Mouse (Mus musculus) CH12.LX (cell line): ENCODE data around the gene Arhgef17. TPM values are rescaled to one million over a fixed set of nuclear protein-coding genes. Genes with fewer than 3 reads are reported as not detected.

Source experiments
- DNase-seq: peaks from one replicate; pipeline ENCODE4 v3.0.0-alpha.2; 2013; ENCODE audit errors: extremely low read depth
- H3K27ac ChIP-seq: 2 replicates; pipeline ENCODE4 v1.5.1; 2012; ENCODE audit warnings: low read depth, mild to moderate bottlenecking, control low read depth, moderate library complexity; ENCODE audit not compliant: insufficient read depth
- H3K27me3 ChIP-seq: replicated peaks from 2 replicates; pipeline ENCODE3; 2012; ENCODE audit warnings: inconsistent platforms
- H3K36me3 ChIP-seq, 2 experiments: replicated peaks in 1 of 2; 2 replicates each; pipeline versions ENCODE3 to v1.6.1; 2012; ENCODE audit warnings: inconsistent platforms in 1 of 2, low read length in 1 of 2, mild to moderate bottlenecking in 1 of 2, mixed read lengths in 1 of 2, moderate library complexity in 1 of 2; ENCODE audit not compliant: control insufficient read depth in 1 of 2, insufficient read depth in 1 of 2
- H3K4me1 ChIP-seq, 2 experiments: 2 replicates each; pipeline ENCODE4 v1.6.1; 2012; ENCODE audit warnings: inconsistent platforms in 1 of 2, moderate library complexity in 1 of 2; ENCODE audit not compliant: insufficient read depth in 2 of 2, control insufficient read depth in 1 of 2
- H3K4me2 ChIP-seq: 2 replicates; pipeline ENCODE4 v1.6.1; 2012; ENCODE audit warnings: low read depth, mild to moderate bottlenecking, control low read depth; ENCODE audit not compliant: poor library complexity, insufficient read depth, severe bottlenecking
- H3K4me3 ChIP-seq, 3 experiments: fragments of 150-350 bp in 1 of 3; sonication (generic) in 1 of 3; replicated peaks in 1 of 3; 2 replicates each; pipeline versions ENCODE3 to v1.5.1; 2011 to 2012; ENCODE audit warnings: low read depth in 2 of 3, low read length in 2 of 3, mild to moderate bottlenecking in 2 of 3, moderate library complexity in 2 of 3, control low read depth in 1 of 3, improper control_type of control experiment in 1 of 3, inconsistent platforms in 1 of 3, mixed read lengths in 1 of 3; ENCODE audit not compliant: poor library complexity in 1 of 3
- H3K79me2 ChIP-seq: replicated peaks from 2 replicates; pipeline ENCODE4 v1.6.1; 2012; ENCODE audit warnings: mild to moderate bottlenecking, moderate library complexity; ENCODE audit not compliant: control insufficient read depth, poor library complexity, insufficient read depth, severe bottlenecking; ENCODE audit errors: extremely low read depth
- H3K9ac ChIP-seq: 2 replicates; pipeline ENCODE4 v1.6.1; 2012; ENCODE audit warnings: low read depth, mild to moderate bottlenecking, control low read depth, moderate library complexity; ENCODE audit not compliant: insufficient read depth
- H3K9me3 ChIP-seq: replicated peaks from 2 replicates; pipeline ENCODE3; 2012; ENCODE audit warnings: low read length, inconsistent platforms, mixed read lengths
- CHD2 ChIP-seq: IDR thresholded peaks from 2 replicates; pipeline ENCODE4 v1.6.1; 2011; ENCODE audit warnings: low read length, improper control_type of control experiment
- ELF1 ChIP-seq: IDR thresholded peaks from 2 replicates; pipeline ENCODE4 v1.6.1; 2014; ENCODE audit warnings: low read depth, mild to moderate bottlenecking, inconsistent platforms, low read length, improper control_type of control experiment
- EP300 ChIP-seq: IDR thresholded peaks from 2 replicates; pipeline ENCODE4 v1.6.1; 2011; ENCODE audit warnings: low read length, improper control_type of control experiment
- ETS1 ChIP-seq: conservative IDR thresholded peaks from 2 replicates; pipeline ENCODE4 v1.6.1; 2012; ENCODE audit warnings: low read depth, mild to moderate bottlenecking, inconsistent platforms, low read length, improper control_type of control experiment, moderate library complexity
- HCFC1 ChIP-seq: IDR thresholded peaks from 2 replicates; pipeline ENCODE4 v1.6.1; 2012; ENCODE audit warnings: low read depth, mild to moderate bottlenecking, inconsistent platforms, low read length, improper control_type of control experiment
- IRF4 ChIP-seq: IDR thresholded peaks from 2 replicates; pipeline ENCODE4 v1.6.1; 2014; ENCODE audit warnings: low read depth, mild to moderate bottlenecking, inconsistent platforms, low read length, improper control_type of control experiment
- JUN ChIP-seq: IDR thresholded peaks from 2 replicates; pipeline ENCODE4 v1.6.1; 2011; ENCODE audit warnings: low read depth, mild to moderate bottlenecking, low read length, improper control_type of control experiment, moderate library complexity; ENCODE audit not compliant: insufficient read depth
- JUND ChIP-seq: conservative IDR thresholded peaks from 2 replicates; pipeline ENCODE4 v1.6.1; 2011; ENCODE audit warnings: low read depth, low read length, improper control_type of control experiment
- MAX ChIP-seq: IDR thresholded peaks from 2 replicates; pipeline ENCODE4 v1.6.1; 2011; ENCODE audit warnings: low read length, improper control_type of control experiment
- MAZ ChIP-seq: IDR thresholded peaks from 2 replicates; pipeline ENCODE4 v1.6.1; 2012; ENCODE audit warnings: low read depth, mild to moderate bottlenecking, inconsistent platforms, low read length, improper control_type of control experiment, moderate library complexity
- MEF2A ChIP-seq: IDR thresholded peaks from 2 replicates; pipeline ENCODE4 v1.6.1; 2014; ENCODE audit warnings: low read depth, mild to moderate bottlenecking, inconsistent platforms, low read length, improper control_type of control experiment, borderline replicate concordance
- MYC ChIP-seq: IDR thresholded peaks from 2 replicates; pipeline ENCODE4 v1.6.1; 2011; ENCODE audit warnings: low read depth, mild to moderate bottlenecking, improper control_type of control experiment, low read length
- NRF1 ChIP-seq: IDR thresholded peaks from 2 replicates; pipeline ENCODE4 v1.6.1; 2014; ENCODE audit warnings: low read depth, mild to moderate bottlenecking, inconsistent platforms, low read length, improper control_type of control experiment, moderate library complexity
- RAD21 ChIP-seq: IDR thresholded peaks from 2 replicates; pipeline ENCODE4 v1.6.1; 2011; ENCODE audit warnings: low read depth, mild to moderate bottlenecking, low read length, improper control_type of control experiment, moderate library complexity
- RCOR1 ChIP-seq: conservative IDR thresholded peaks from 2 replicates; pipeline ENCODE4 v1.6.1; 2012; ENCODE audit warnings: low read depth, mild to moderate bottlenecking, inconsistent platforms, low read length, improper control_type of control experiment
- UBTF ChIP-seq: IDR thresholded peaks from 2 replicates; pipeline ENCODE4 v1.6.1; 2012; ENCODE audit warnings: low read depth, mild to moderate bottlenecking, inconsistent platforms, low read length, improper control_type of control experiment, moderate library complexity
- USF1 ChIP-seq: IDR thresholded peaks from 2 replicates; pipeline ENCODE4 v1.6.1; 2014; ENCODE audit warnings: low read depth, mild to moderate bottlenecking, inconsistent platforms, low read length, improper control_type of control experiment
- USF2 ChIP-seq: conservative IDR thresholded peaks from 2 replicates; pipeline ENCODE4 v1.6.1; 2011; ENCODE audit warnings: low read depth, low read length, improper control_type of control experiment
- ZC3H11A ChIP-seq: IDR thresholded peaks from 2 replicates; pipeline ENCODE4 v1.6.1; 2012; ENCODE audit warnings: low read depth, mild to moderate bottlenecking, inconsistent platforms, low read length, improper control_type of control experiment
- ZKSCAN1 ChIP-seq: IDR thresholded peaks from 2 replicates; pipeline ENCODE4 v1.6.1; 2012; ENCODE audit warnings: low read depth, inconsistent platforms, low read length, improper control_type of control experiment, borderline replicate concordance
- ZNF384 ChIP-seq: IDR thresholded peaks from 2 replicates; pipeline ENCODE4 v1.6.1; 2012; ENCODE audit warnings: low read depth, low read length, improper control_type of control experiment, inconsistent platforms
- dilution Hi-C: fragments of 300-500 bp; cut with MboI; formaldehyde crosslinking; loops from 2 replicates; pipeline ENCODE4 v1.14.3; 2020; ENCODE audit warnings: low sequenced_read_pairs; ENCODE audit not compliant: extremely low pct_unique_long_range_greater_than_20kb, extremely low pct_ligation_motif_present
- in situ Hi-C: fragments of 300-500 bp; cut with MboI; formaldehyde crosslinking; loops from 3 replicates; pipeline ENCODE4 v1.14.3; 2019; ENCODE audit warnings: low sequenced_read_pairs, low pct_ligation_motif_present, low pct_unique_long_range_greater_than_20kb, mixed read lengths
- polyA plus RNA-seq: library from polyadenylated mRNA; unstranded; fragments of >175 nt; gene quantifications from 2 replicates; pipeline ENCODE4 v1.2.1, GENCODE M21; 2012; ENCODE audit warnings: low read depth; ENCODE audit not compliant: insufficient read length
- total RNA-seq, 2 experiments: library from RNA; depleted of rRNA; stranded (reverse); fragments of 300-350 nt in 1 of 2; fragments of >200 nt in 1 of 2; gene quantifications; 2 replicates each; pipeline ENCODE4 v1.2.3; 2012 to 2014

Gene Arhgef17
- total and polyA plus RNA-seq, 3 experiments, result 2.3 to 6.7 (median 5.6) TPM

DNA sequence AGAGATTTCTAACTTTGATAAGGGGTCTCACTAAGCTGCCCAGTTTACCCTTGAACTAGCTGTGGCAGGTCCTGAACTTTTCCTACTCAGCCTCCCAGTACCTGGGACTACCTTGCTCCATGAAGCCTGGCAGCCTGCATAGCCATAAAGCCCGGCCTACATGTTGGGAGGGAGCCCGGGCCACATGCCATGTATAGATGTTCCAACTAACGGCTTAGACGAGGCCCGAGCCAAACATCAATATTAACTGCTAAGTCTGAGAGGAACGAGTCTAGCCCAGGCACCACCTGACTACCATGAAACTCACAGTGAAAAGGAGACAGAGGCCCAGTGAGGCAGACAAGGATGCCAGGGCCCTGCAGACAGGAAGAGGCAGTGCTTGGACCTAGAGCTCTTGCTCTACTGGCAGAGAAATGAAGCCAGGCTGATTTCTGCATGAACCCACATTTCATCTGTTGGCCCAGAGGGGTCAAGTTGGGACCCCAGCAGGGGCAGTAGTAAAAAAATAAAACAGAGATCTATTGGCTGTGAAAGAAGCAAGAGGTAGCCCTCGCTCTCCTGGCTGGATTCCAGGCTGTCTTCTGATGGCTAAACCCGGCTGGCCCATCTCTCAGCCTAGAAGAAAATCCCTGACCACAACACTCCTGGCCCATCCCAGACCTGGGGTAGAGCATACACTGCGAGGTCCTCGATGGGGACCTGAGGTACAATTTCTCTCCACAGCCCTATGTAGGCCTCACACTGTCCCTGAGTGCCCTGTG lies 25.7 kb downstream of the Arhgef17 start:
- in situ Hi-C loops (no loop called here), dilution Hi-C loops (no loop called here)
- H3K9ac ChIP-seq, result no peak overlapping the region

DNA sequence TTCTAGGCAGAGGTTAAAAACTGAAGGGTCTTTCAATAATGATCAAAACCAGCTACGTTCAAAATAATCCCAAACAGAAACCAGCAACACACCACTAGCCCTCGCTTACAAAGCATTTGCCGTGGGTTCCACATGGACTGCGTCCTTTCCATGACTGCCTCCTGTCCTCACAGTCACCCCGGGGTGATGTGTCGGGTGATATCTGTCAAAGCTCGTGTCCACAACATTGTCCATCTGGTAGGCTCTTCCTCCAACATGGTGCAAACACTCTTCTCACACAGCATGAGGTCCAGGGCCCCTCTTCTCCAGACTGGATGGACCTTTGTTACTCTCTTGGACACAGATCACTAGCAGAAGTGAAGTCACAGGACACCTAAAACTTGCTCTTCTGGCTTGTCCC lies 26.9 kb downstream of the Arhgef17 start:
- H3K9ac ChIP-seq, result no peak overlapping the region
- no peak overlapping the region for H3K4me3 ChIP-seq
- TF ChIP-seq ZNF384 (no peak), MEF2A (no peak), ELF1 (no peak), MAX (no peak), RCOR1 (no peak), IRF4 (no peak), USF1 (no peak), ZC3H11A (no peak), ETS1 (no peak), UBTF (no peak)
- H3K4me1 ChIP-seq, result peaks cover 0 to 38% of the 10 kb centered on the region in 2 experiments; a peak in 2 of 4 replicates
- H3K9me3 ChIP-seq, result no peaks in the 10 kb centered on the region
- peaks cover 3% of the 10 kb centered on the region for H3K27me3 ChIP-seq
- no peak for DNase-seq
- dilution Hi-C loops, result no loop called here
- no peaks in the 10 kb centered on the region for H3K36me3 ChIP-seq
- no peaks in the 10 kb centered on the region for H3K79me2 ChIP-seq
- H3K27ac ChIP-seq, result no peak overlapping the region
- in situ Hi-C loops, result no loop called here
- no peak overlapping the region for H3K4me2 ChIP-seq

More for the DNA sequence above, 25.7 kb downstream of the Arhgef17 start:
- Histone ChIP-seq H3K36me3 (no peaks in the 10 kb centered on the region), H3K79me2 (no peaks in the 10 kb centered on the region)
- TF ChIP-seq USF1 (no peak), JUN (no peak), IRF4 (no peak), JUND (no peak), MYC (no peak), CHD2 (no peak), RAD21 (no peak), USF2 (no peak), HCFC1 (no peak), MAZ (no peak), ZKSCAN1 (no peak), EP300 (no peak), NRF1 (no peak)
- TF ChIP-seq, all 38 proteins: peak for 0
- no peak for DNase-seq
- Histone ChIP-seq H3K4me2 (no peak overlapping the region), H3K9me3 (no peaks in the 10 kb centered on the region), H3K4me1 (peaks cover 0 to 40% of the 10 kb centered on the region in 2 experiments; a peak in 2 of 4 replicates), H3K4me3 (no peak overlapping the region), H3K27me3 (peaks cover 3% of the 10 kb centered on the region), H3K27ac (no peak overlapping the region)
